In the genomic region with DNA sequence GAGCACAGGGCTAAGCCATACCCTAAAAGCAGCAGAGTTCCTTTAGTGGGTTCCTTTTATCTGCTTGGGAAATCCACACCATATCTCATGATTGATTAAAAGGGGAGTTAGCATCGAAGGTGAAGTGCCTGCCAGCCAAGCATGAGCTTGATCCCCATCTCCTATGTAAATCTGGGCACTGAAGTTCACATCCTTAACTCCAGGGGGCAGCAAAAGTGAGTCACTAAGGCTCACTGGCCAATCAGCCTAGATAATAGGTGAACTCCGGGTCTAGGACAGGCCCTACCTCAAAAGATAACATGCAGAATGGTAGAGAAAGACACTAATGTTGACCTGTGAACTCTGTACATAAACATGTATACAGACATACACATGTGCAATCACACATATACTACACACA, we compare ENCODE assay signal across 8 mouse cellular contexts. TPM values are rescaled to one million over a fixed set of nuclear protein-coding genes. Genes with fewer than 3 reads are reported as not detected.
DNase-seq lines count a peak whose midpoint lies in the region; ATAC-seq and TF ChIP-seq lines count a peak whose summit lies in the region.

No protein-coding gene starts in this region.

- TF ChIP-seq EP300 in heart, postnatal 0 days (IDR thresholded peaks at IDR 0.05; ENCODE audit: low read depth), result no peak

- no peak overlapping the region for H3K27ac ChIP-seq in heart, postnatal 0 days (ENCODE audit: low read depth)

- H3K36me3 ChIP-seq in heart, postnatal 0 days (replicated peaks; ENCODE audit: control insufficient read depth, insufficient read depth, low read length), result no peaks in the 10 kb centered on the region

- H3K27me3 ChIP-seq in heart, postnatal 0 days (ENCODE audit: control insufficient read depth, insufficient read depth, low read length), result no peaks in the 10 kb centered on the region
- peaks cover 16% of the 10 kb centered on the region for H3K27me3 ChIP-seq in Patski

- no peak overlapping the region for H3K4me3 ChIP-seq in heart, postnatal 0 days (ENCODE audit: low read depth, low read length)

- DNase-seq in heart, postnatal 0 days (ENCODE audit: low spot score), result no peak
- no peak for DNase-seq in heart, adult 9 months (ENCODE audit: low spot score in 2 of 2)
- DNase-seq in 416B (ENCODE audit: low read depth), result peak; percentile 38
- DNase-seq in Patski (ENCODE audit: low read depth, low spot score), result no peak
- peak; percentile 14 to 19 for DNase-seq in lung, adult 18-20 months
- no peak for DNase-seq in urinary bladder, adult 18-20 months (ENCODE audit: low spot score in 2 of 2)

- no peak overlapping the region for H3K4me2 ChIP-seq in heart, postnatal 0 days (ENCODE audit: low read depth, low read length)

- no peak for ATAC-seq in heart, postnatal 0 days (ENCODE audit: insufficient read depth, low read depth)
- no peak for ATAC-seq in Patski
- ATAC-seq in activated CD4-positive, CD25-positive, alpha-beta regulatory T cell, adult 4 months, result no peak
- ATAC-seq in cerebellum, adult (ENCODE audit: insufficient number of reproducible peaks, low FRiP score, low TSS enrichment), result no peak

- POLR2A ChIA-PET in Patski (lab: Charles Lee), result no interaction called here

- no peaks in the 10 kb centered on the region for H3K9me3 ChIP-seq in heart, postnatal 0 days (replicated peaks; ENCODE audit: control insufficient read depth, low read length)

- 40% methylated on average over 2 of the region's 2 CpGs for WGBS in heart, postnatal 0 days

- TF ChIP-seq CTCF in heart, postnatal 0 days (IDR thresholded peaks at IDR 0.05; ENCODE audit: low read depth), result peak; percentile 47
- peak; percentile 77 for TF ChIP-seq CTCF in Patski (IDR thresholded peaks at IDR 0.05)

- H3K4me1 ChIP-seq in heart, postnatal 0 days (ENCODE audit: control insufficient read depth, insufficient read depth), result no peaks in the 10 kb centered on the region

- in situ Hi-C loops in Patski (cut with MboI; ENCODE audit: low pct_unique_long_range_greater_than_20kb), result no loop called here

- CTCF ChIA-PET in Patski (lab: Charles Lee), result interaction anchor here (0.9 to 1.3 kb wide), 3 partner anchors 9 to 19 kb away, joined by 3 read pairs; no protein-coding TSS in a partner anchor

- H3K9ac ChIP-seq in heart, postnatal 0 days (replicated peaks; ENCODE audit: low read depth, low read length), result no peak overlapping the region

RNA-seq across cellular contexts. Expression of gene Gatb, which starts 30.3 kb away (rescaled TPM):
- total RNA-seq in heart, postnatal 0 days (2014; rRNA removed; ENCODE audit: low replicate concordance), result 27.9 and 123 TPM in 2 replicates
- polyA plus RNA-seq in heart, postnatal 0 days (2015; fragmentation: Nextera tagmentation; extraction: Ambion mirVana), result 40.3 and 45.3 TPM in 2 replicates
- polyA plus RNA-seq in Patski (2021), result 33.4 TPM
- 10 to 100 TPM; 13.4 to 14.6 TPM for polyA plus RNA-seq in activated CD4-positive, CD25-positive, alpha-beta regulatory T cell, adult 4 months (2017; shearing (Covaris generic))

Comparison
In these comparisons a context has a peak if more than half of its experiments do, and no peak if none do; other contexts are left out.
1. DNase-seq: peak in 416B (single experiment) and lung, adult 18-20 months (2 of 2); none in heart, postnatal 0 days (single experiment), heart, adult 9 months (0 of 2), Patski (single experiment) and urinary bladder, adult 18-20 months (0 of 2).